9 mouse cellular contexts compared by ENCODE assay signal in genomic region chr11:117479746-117480145, GRCm38 (mm10). TPM values are rescaled to one million over a fixed set of nuclear protein-coding genes. Genes with fewer than 3 reads are reported as not detected.
A peak's percentile ranks its signal among the peaks of the same experiment; 100 is the strongest.
DNase-seq lines count a peak whose midpoint lies in the region; ATAC-seq and TF ChIP-seq lines count a peak whose summit lies in the region.
"Had no signal": no experiment of that assay in that cellular context is flagged by ENCODE, and none has a peak within 500 bp of the region (broad histone marks: within the 10 kb centered on the region; RNA-seq: fewer than 3 reads in every experiment).

No protein-coding gene starts in this region.

- peak overlapping the region; percentile 46 for H3K4me2 ChIP-seq in limb, embryonic 13.5 days (replicated peaks)

- TF ChIP-seq CTCF in ES-Bruce4 (IDR thresholded peaks at IDR 0.05; ENCODE audit: low read depth, low read length): no peak

- no peak for ATAC-seq in limb, embryonic 13.5 days (ENCODE audit: low FRiP score, low read depth)
- ATAC-seq: lung, postnatal 0 days had no signal

- 0 out of 2 replicates have a peak overlapping the region, but pooled peaks have one; percentile 0 for H3K4me3 ChIP-seq in ES-Bruce4 (ENCODE audit: low read depth, low read length)
- 0 out of 2 replicates have a peak overlapping the region, but pooled peaks have one; percentile 1 for H3K4me3 ChIP-seq in heart, embryonic 10.5 days
- H3K4me3 ChIP-seq in limb, embryonic 13.5 days: no peak overlapping the region

- peak; percentile 51 for DNase-seq in cerebellum, adult 8-10 months
- no peak for DNase-seq in heart, embryonic 10.5 days (ENCODE audit: low spot score)
- DNase-seq in frontal cortex, postnatal 14 days (ENCODE audit: low spot score in 2 of 2): no peak
- no peak for DNase-seq in lung, postnatal 4 days
- DNase-seq in thymus, postnatal 0 days (ENCODE audit: low spot score): no peak
- DNase-seq in frontal cortex, postnatal 10 days (ENCODE audit: low spot score in 2 of 2): no peak

- no peak overlapping the region for H3K9ac ChIP-seq in ES-Bruce4 (ENCODE audit: low read depth, poor library complexity, severe bottlenecking)
- H3K9ac ChIP-seq in limb, embryonic 13.5 days: peak overlapping the region; percentile 2; the same call in 1 of the 2 replicates

- no peak for TF ChIP-seq POLR2A in ES-Bruce4 (IDR thresholded peaks at IDR 0.05; ENCODE audit: insufficient read depth, low read length)

- no peaks in the 10 kb centered on the region for H3K27me3 ChIP-seq in ES-Bruce4 (ENCODE audit: control insufficient read depth, insufficient read depth, low read length, poor library complexity, severe bottlenecking)
- peaks cover 44% of the 10 kb centered on the region for H3K27me3 ChIP-seq in heart, embryonic 10.5 days (ENCODE audit: insufficient read depth, poor library complexity, severe bottlenecking)
- H3K27me3 ChIP-seq in limb, embryonic 13.5 days: no peaks in the 10 kb centered on the region

- 42% methylated on average over 12 of the region's 12 CpGs for WGBS in heart, embryonic 10.5 days
- 33% methylated on average over 12 of the region's 12 CpGs for WGBS in limb, embryonic 13.5 days

- no peak for TF ChIP-seq EP300 in ES-Bruce4 (IDR thresholded peaks at IDR 0.05; ENCODE audit: insufficient read depth, low read depth, low read length)

- H3K4me1 ChIP-seq in ES-Bruce4 (ENCODE audit: control insufficient read depth, insufficient read depth, low read length): peaks cover 4% of the 10 kb centered on the region
- H3K4me1 ChIP-seq in heart, embryonic 10.5 days: peaks cover 34% of the 10 kb centered on the region
- H3K4me1 ChIP-seq in limb, embryonic 13.5 days: peaks cover 56% of the 10 kb centered on the region

- no peaks in the 10 kb centered on the region for H3K36me3 ChIP-seq in ES-Bruce4 (ENCODE audit: control insufficient read depth, insufficient read depth, low read length, poor library complexity, severe bottlenecking)
- no peaks in the 10 kb centered on the region for H3K36me3 ChIP-seq in heart, embryonic 10.5 days
- no peaks in the 10 kb centered on the region; the same call in 1 of the 2 replicates for H3K36me3 ChIP-seq in limb, embryonic 13.5 days

- no peak overlapping the region for H3K27ac ChIP-seq in ES-Bruce4 (ENCODE audit: insufficient read depth, low read length)
- peak overlapping the region; percentile 79 for H3K27ac ChIP-seq in heart, embryonic 10.5 days
- H3K27ac ChIP-seq in limb, embryonic 13.5 days: peak overlapping the region; percentile 87

- H3K9me3 ChIP-seq in ES-Bruce4 (replicated peaks; ENCODE audit: control insufficient read depth, insufficient read depth, low read length, poor library complexity, severe bottlenecking): no peaks in the 10 kb centered on the region
- H3K9me3 ChIP-seq in heart, embryonic 10.5 days: 0 out of 2 replicates have a peak, but pooled peaks cover 3% of the 10 kb centered on the region
- H3K9me3 ChIP-seq in limb, embryonic 13.5 days: peaks cover 6% of the 10 kb centered on the region

RNA-seq across cellular contexts. Expression of gene Gm11733, which starts 4.4 kb away (rescaled TPM):
- polyA plus RNA-seq in ES-Bruce4 (2011; ENCODE audit: insufficient read depth, insufficient read length, low read depth, missing spikeins): not detected in 2 replicates
- not detected in 2 replicates for polyA plus RNA-seq in heart, embryonic 10.5 days (2016; fragmentation: Nextera tagmentation; extraction: Ambion mirVana)
- polyA plus RNA-seq in limb, embryonic 13.5 days (2015; fragmentation: Nextera tagmentation; extraction: Ambion mirVana): not detected in 2 replicates
- not detected in 2 replicates for polyA plus RNA-seq in thymus, postnatal 0 days (2015; fragmentation: Nextera tagmentation; extraction: Ambion mirVana)
- polyA plus RNA-seq: lung, postnatal 0 days had no signal
